Mouse (Mus musculus) layer of hippocampus, adult 6 months (tissue): ENCODE measurements around the gene Gm8994. TPM values are rescaled to one million over a fixed set of nuclear protein-coding genes. Genes with fewer than 3 reads are reported as not detected.

ENCODE experiments used
- long read RNA-seq, 2 experiments: library from polyadenylated mRNA; unstranded; transcript quantifications; one replicate each; pipeline ENCODE4 v2.0.0; 2019 to 2020
- polyA plus RNA-seq: library from polyadenylated mRNA; unstranded; fragments of <200 nt; fragmentation: Nextera tagmentation; gene quantifications from 2 replicates; pipeline ENCODE4 v1.2.3, GENCODE M21; 2021

Gene Gm8994
- polyA plus RNA-seq = not detected in 2 replicates
- long read RNA-seq, experiment 1 = 0 reads
- long read RNA-seq, experiment 2 = 0 reads

DNA sequence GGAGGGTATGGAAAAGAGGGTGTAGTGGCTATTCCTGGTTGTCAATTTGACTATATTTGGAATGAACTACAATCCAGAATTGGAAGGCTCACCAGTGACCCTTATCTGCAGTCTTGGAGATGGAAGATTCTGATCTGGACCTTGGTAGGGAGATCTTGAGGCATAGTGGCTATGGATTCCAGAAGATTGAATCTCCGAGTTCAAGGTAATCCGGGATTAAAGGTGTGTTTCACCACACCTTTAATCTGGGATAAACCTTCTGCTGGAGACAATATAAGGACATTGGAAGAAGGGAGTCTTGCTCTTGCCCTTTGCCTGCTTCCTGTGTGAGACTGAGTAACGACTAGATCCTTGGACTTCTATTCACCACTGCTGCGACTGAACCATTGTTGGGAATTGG lies at the start of gene Gm8994:
TSS of gene Gm8994 (plus strand) at position 301 of the 400 bp plus-strand sequence.

Other genes with a start within 250 kb of the Gm8994 start
- 218 and 280 TPM in 2 replicates for gene Grin2b, start 154.0 kb upstream of the Gm8994 start, polyA plus RNA-seq
- not detected in 2 replicates for gene E330021D16Rik, start 88.0 kb downstream of the Gm8994 start, polyA plus RNA-seq
- gene Atf7ip, start 178.6 kb downstream of the Gm8994 start, polyA plus RNA-seq = 29.8 and 33.9 TPM in 2 replicates